Mouse (Mus musculus) thymus, postnatal 10 days (tissue): Measurements from ENCODE around the gene Crebbp.
"Not testable (repeated sequence)": the region's sequence is repeated elsewhere in the genome, so short reads cannot be mapped to it uniquely, and the experiment has no call there.

ENCODE experiments used
- DNase-seq, 2 experiments: peaks; one replicate each; pipeline ENCODE4 v3.0.0; 2021; ENCODE audit warnings: low spot score in 2 of 2

Gene Crebbp

DNA sequence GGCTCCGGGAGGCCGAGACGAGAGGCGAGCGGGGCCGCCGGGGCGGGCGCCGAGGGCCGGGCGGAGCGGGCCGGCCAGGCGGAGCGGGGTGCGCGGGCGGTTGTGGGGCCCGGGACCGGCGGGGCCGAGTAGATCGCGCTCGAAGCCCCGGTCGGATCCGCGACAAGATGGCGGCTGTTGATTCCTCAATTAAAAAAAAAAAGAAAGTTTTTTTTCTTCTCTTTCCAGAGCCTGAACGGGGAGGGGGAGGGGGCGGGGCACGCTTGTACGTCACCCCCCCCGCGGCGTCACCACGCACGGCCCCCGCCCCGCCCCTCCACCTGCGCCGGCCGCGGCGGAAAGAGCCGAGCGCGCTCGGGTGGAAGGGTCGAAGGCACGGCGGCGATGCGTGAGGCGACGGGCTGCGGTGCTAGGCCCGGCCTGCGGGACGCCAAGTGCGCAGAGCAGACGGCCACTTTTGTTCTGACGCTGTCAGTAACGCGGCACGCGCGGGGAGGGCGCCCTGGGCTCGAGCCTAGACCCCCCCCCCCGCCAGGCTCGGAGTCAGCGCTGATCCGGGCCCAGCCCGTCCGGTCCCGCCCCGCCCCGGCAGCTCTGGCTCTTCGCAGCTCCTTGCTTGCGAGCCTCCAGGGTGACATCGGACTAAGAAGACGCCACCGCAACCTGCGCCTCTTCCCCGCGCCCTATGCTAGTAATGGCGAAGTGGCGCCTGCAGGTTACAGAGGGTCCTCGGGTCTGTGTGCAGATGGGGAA, at the start of gene Crebbp:
Gene Crebbp (minus strand): TSS at position 199 of the 753 bp plus-strand sequence.
- DNase-seq, result peak; percentile 85 to 96

DNA sequence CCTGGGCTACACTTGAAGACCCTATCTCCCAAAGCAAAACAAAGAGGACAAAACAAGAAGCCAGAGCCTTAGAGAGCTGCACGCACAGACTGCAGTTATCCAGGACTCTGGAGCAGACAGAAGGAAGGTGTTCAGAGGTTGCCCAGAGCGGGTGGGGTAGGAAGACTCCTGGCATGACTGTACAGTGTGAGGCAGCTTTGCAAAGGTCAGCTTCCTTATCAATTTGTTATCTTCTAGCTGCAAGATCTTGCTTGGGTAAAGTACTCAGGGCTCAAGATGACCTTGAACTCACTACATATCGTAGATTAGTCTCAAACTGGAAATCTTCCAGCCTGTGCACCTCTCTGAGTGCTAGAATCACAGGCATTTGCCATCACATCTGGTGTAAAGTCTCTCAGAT, 49.7 kb upstream of the Crebbp start:
- no peak for DNase-seq

DNA sequence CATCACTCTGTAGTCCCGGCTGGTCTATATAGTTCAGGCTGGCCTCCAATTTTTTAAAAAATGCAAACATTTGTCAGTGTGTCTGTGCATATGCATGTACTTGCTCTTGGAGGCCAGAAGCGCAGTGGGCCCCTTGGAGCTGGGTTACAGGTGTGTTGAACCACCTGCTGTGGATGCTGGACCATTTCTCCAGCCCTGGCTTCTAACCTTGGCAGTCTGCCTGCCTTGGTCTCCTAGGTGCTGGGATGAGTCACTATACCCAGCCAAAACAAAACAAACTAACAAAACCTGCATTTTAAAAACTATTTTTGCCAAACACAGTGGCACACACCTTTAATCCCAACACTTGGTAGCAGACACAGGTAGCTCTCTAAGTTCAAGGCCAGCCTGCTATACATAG, 43.7 kb upstream of the Crebbp start:
- no peak for DNase-seq

DNA sequence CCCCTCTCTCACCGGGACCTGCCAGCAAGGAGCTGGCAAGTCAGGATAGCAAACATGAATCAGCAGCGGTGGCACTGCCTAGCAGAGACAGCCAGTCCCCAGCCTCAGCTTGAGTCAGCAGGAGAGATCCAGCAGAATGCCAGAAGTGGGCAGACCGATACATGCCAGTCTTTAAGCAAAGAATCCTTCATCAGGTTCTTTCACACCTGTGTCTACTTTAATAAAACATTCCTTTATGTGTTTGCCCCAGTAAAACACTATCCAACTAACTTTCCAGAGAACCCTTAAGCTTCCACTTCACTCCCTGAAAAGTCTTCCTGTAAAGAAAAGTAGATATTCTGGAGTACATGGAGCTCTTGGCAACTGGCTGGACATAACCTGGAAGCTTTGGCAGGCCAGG, 35.0 kb upstream of the Crebbp start:
- no peak for DNase-seq

DNA sequence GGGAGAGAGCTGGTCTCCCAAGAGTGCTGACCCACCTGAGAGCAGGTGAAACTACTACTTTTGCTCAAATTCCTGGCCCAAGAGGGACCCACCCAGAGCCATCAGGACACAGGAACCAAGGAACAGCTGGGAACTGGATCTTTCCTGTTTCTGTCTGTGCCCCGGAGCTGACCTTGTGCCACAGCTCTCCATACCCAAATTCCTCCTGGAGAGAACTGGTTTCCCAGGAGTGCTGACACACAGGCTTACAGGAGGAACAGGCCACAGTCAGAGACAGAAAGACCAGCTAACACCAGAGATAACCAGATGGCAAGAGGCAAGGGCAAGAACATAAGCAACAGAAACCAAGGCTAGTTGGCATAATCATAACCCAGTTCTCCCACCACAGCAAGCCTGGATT, 31.4 kb upstream of the Crebbp start:
- not testable (repeated sequence) for DNase-seq

DNA sequence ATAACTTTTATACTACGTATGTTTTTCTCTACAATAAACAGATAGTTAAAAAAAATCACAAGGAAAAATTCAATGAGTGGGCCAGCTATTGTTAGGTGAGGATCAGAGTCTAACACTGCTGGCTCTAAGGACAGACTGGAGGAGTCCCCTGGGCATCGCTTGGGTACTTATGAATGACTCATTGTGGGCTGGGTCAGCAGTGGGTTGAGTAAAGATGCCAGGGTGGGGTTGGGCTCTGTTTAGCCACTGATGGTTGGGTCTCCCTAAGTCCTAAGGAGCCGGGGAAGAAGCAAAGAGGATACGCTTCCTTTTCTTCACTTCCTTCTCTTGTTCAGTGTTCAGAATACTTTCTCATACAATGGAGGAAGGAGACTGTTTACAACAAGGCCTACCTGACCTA, 22.3 kb upstream of the Crebbp start:
- no peak for DNase-seq

DNA sequence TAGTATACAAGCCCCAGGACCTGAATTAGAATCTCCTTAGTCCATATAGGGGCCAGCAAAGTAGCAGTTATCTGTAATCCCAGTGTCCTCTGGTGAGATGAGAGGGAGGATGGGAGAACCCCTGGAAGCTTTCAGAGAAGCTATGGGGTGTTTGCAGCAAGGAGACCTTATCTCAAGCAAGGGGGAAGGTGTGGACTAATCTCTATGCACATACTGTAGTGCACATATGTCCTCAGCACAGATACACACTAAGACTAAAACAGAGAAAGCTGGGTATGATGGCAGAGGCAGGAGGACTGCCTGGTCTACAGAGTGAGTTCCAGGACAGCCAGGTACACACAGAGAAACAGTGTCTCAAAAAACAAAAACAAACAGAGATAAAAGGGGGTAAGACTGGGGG, 21.8 kb upstream of the Crebbp start:
- DNase-seq, result no peak

DNA sequence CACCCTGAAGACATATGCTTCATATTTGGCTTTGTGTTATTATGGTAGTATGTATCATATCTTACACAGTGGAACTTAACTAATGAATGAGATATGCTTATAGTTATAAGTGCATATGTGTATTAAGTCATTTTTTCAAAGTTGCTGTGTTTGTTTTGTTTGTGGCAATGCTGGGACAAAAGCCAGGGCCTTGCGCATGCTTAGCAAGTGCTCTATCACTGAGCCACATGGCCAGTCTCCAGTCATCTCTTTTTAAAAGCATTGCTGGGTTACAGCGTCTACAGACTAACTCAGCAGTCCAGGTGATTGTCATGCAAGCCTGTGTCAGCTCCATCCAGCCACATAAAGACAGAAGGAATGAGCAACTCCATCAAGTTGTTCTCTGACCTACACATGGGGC, 12.0 kb upstream of the Crebbp start:
- no peak for DNase-seq

DNA sequence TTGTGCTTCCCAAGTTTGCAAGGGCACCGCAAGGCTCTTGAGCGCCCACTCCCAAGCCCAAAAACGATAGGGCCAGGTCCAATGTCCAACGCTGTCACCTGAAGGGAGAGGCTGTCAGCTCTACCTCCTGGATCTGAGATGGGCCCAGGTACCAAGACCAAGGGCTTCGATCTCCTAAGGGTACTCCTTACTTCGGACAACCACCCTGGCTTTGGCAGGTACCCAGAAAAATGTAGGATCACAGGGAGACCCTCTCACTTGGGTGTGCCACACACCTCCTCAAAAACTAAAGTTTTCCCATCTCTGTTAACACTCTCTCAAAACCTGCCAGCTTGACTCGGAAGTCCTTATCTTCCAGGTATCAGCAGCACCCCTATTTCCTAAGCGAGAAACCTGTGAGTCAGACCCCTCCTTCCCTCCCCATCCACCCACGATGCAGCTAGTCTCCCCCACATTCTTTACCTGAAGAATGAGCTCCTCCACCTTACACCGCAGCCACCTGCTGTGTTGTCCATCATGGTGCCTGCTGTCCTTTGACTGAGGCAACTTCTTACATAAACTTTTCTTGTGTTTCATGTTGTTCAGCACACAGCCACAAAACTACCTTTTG, 939 bp upstream of the Crebbp start:
- no peak for DNase-seq

DNA sequence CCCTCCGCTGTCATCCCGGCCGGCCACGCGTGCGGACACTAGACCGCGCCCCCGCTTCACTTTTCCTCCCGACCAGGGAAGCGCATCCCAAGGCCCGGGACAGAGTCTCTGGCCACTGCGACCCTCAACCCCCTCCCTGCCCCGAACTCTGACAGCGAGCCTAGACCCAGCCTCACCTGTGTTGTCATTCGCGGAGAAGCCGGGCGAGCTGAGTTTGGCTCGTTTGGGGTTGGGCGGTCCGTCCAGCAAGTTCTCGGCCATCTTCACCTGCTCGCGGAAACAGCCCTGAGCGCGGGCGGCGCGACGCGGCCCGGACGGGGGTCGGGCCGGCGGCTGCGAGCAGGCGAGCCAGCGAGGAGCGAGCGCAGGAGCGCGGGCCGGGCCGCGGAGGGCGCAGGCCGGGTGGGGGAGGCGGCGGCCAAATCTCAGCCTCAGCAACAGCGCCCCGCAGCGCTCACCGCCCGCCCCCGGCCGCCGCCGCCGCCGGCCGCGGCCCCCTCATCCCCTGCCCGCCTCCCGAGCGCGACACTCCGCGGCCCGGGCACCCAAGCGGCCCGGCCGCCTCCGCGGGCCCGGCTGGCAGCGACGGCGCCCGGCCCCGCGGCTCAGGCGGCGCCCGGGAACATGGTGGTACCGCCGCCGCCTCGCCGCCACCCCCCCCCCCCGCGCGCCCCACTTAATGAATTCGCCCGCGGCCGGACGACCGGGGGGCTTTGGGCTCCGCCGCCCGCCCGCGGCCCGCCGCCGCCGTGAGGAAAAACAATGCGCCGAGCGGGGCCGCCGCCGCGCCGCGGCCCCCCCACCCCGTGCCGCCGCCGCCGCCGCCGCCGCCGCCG, 616 bp downstream of the Crebbp start:
- peak; percentile 42 to 65 for DNase-seq

DNA sequence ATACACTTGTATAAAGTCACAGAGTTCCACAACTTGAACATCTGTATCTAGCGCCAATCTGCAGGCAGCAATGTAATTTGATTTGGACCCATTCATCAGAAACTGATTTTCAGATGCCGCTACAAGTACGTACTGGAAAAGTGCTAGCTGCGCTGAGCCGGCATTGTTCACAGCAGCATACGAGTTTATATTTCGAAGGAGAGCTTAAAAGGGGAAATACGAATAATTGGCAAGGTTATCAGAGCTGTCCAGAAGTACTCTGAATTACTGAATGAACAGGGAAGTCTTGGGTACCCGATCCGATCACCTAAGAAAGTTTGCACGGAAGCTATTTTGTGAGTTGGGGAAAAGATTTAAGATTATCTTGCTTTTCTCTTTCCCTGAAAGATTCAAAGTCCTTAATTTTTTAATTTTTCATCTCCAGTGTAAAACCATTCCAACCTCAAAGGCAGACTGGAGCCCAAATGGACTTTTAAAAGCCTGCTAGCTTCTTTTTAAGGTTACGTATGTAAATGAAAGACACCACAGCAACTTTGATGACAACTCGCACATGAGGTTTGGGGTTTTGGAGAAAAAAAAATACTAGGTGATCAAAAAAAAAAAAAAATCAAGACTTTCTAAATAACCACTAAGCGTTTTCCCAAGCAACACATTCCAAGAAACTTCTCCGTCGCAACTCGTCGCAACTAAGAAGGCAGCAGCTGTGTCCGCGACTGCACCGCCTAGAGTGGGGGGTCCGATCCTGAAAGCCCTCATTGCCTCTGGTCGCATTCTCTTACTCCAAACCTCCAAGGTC, 1.4 kb downstream of the Crebbp start:
- DNase-seq, result no peak

DNA sequence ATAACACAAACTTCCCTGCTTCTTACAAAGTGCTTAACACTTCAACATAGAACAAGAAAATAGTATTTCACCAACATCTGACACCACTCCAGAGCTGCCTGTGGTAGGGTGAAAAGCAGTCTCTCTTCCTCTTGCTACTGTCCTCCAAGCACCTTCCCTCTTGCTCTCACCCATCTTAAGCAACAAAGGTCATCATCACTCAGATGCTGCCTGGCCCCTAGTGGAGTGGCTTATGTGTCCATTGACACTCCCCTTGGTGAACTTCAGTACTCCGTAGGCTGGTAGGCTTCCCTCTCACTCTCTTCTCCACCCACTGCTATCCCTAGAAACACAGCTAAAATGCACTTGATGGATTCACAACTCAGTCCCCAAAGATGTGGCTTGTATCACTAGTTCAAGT, 3.5 kb downstream of the Crebbp start:
- no peak for DNase-seq

DNA sequence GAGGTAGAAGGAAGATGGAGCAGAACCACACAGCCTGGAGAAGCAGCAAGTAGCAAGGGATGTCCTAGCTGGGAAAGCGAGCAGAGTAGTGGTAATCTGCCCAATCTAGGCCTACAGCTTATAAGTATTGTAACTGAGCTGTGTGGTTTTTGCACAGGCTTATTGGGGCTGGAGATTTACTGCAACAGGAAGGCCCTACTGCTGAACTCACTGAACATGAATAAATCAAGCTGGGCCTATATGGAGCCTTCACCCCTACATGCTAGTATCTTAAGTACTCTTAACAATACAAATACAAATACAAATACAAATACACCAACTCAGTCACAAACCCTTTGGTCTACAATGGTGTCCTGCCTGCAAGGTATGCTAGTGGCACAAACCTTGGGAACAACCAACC, 10.2 kb downstream of the Crebbp start:
- no peak for DNase-seq

DNA sequence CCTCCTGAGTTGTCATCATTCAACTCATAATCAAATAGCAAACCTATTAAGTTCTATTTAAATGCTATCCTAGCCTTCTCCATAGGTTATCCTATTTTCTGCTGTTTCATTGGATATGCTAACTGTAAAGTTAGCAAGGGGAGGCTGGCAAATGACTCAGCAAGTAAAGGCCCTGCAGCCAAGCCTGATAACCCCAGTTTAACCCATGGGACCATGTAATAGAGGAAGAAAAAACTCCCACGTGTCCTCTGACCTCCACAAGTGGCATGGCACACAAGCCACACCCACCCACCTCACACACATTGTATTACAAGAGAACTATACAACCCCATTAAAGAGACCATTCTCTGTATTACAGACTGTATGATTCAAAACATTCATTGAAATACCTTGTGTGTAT, 13.8 kb downstream of the Crebbp start:
- DNase-seq, result no peak

DNA sequence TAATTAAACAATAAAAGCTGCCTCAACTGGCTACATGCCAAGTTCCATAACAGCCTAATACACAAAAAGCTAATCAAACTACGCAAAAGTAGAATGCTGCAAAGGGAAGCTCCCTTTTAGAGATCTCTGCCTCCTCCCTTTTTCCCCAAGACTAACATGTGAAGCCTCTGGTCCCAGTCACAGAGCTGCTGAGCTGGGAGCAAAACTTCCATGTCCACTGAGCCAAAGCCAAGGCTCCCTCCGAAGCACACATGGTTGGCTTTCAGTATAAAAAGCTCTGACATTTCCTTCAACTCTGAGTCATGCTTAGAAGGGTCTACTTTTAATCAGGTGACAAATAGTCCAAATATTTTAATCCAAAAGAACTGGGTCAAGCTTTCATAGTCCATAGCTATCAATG, 14.2 kb downstream of the Crebbp start:
- no peak for DNase-seq

DNA sequence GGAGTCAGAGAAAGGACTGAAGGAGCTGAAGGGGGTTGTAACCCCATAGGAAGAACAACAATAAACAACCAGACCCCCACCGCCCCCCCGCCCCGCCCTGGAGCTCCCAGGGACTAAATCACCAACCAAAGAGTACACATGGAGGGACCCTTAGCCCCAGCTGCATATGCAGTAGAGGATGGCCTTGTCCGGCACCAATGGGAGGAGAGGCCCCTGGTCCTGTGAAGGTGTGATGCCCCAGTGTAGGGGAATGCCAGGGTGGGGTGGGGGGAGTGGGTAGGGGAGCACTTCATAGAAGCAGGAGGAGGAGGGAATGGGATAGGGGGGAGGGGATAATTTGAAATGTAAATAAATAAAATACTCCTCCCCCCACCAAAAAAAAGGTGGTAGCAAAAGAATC, 15.8 kb downstream of the Crebbp start:
- DNase-seq, result no peak

DNA sequence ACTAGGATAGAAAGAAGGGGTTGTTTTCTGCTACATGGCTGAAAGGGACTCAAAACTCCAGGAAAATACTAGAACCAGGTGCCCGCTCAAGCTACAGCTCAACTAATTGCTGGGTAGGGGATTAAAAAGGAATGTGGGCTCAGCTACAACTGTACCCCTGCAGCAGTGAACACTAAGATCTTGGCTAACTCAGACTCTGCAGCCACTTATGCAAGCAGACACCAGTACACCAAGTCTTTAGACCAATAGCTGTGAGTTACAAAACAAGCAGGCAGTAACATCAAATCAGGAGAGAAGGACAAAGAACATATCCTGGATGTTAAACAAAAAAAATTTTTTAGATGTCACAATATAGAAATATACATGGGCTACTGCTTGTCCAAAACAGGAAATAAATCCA, 23.6 kb downstream of the Crebbp start:
- DNase-seq, result no peak

DNA sequence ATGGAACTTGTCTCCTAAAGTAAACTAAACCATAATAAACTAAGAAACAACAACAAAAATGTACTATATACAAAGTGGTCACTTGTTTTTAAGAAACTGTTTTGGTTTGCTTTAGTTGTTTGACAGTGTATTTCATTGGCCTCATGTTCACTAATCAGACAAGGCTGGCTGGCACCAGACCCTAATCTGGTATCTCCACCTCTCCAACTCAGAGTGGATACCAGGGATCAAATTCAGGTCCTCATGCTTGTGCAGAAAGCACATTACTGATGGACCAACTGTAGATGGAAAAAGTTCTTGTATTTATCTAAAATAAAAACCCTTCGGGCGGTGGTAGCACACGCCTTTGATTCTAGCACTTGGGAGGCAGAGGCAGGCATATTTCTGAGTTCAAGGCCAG, 38.7 kb downstream of the Crebbp start:
- DNase-seq, result no peak

DNA sequence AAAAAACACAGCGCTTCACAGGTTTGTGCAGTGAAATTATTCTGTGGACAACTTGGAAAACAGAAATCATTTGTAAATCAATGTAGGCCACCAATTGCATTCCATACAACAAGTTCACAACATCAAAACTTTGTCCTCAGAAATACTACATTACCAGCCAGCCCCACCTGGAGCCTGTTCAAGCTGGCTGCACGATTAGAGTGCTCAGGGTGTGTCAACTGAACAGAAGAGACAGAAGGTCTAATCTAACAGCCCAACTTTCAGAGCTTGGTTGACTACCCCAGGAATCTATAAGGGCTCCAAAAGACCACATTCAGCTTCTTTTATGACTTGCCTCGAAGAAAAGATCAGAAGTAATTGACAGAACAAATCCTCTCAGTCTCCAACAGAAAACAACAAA, 44.3 kb downstream of the Crebbp start:
- DNase-seq, result no peak

DNA sequence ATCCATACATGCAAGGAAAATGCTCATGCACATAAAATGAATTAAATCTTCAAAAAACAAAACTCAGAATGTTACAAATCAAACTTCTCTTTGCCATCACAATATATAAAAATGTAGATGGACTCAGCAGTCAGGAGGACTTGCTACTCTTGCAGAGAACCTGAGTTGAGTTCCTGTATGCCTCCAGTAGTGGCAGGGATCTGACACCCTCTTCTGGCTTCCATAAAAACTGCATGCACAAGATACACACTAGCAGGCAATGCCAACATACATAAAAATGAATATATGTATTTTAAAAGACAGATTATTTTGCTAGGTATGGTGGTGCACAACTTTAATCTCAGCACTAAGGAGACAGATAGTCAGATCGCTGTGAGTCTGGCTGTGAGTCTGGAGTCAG, 45.3 kb downstream of the Crebbp start:
- DNase-seq, result no peak

DNA sequence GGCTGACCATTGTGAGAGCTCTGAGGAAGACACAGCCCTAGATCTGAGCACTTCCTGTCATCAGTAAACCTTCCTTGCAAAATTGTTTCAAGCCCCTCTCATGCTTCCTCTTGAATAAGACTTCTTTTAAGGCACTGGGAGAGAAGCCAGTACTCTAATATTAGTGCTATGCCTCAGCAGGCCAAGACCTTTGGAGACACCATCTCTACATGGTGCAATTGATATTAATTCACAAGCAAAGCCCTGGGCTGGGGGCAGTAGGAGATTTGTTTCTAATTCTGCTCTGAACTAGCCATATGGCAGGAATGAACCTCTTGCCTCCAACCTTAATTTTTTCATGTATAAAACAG, 52.9 kb downstream of the Crebbp start:
- no peak for DNase-seq

DNA sequence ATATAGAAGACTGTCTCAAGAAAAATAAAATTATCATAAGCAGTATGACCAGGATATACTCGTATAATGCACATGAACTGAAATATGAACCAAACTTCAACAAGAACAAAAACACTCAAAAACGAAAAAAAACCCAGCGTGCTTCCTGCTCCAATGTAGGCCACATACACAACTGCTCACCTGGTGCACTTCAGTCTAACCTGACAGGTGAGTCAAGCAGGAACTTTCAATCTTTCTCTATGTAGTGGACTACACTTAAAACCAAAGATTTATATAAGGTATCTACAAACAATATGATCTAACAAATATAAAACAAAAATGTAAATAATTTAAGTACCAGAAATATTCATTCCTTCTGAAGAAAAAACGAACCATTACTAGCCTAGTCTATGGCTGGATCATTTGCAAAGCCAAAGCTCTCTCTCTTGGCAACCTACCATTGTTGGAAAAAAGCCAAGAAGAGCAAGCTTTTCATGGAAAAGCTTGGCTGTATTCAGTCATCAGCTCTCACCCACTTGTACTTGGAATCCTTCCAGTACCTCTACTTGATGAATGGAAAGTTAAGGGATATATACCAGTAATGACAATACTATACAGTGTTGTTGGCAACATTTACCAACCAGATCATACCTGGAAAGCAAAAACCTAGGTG, 53.4 kb downstream of the Crebbp start:
- DNase-seq, result no peak
